Mouse (Mus musculus) megakaryocyte, embryonic 14.5 days (primary cell): ENCODE measurements around the gene Hdac1.

Experiments
- FLI1 ChIP-seq: IDR thresholded peaks from 2 replicates; pipeline ENCODE4 v1.6.1; 2012; ENCODE audit warnings: low read length, inconsistent platforms, mixed read lengths
- GATA1 ChIP-seq: IDR thresholded peaks from 3 replicates; pipeline ENCODE4 v1.6.1; 2012; ENCODE audit warnings: mixed read lengths, low read length, inconsistent platforms, borderline replicate concordance

- no peak for TF ChIP-seq FLI1
- no peak for TF ChIP-seq GATA1
Measured at GRCm38 (mm10) chr4:129479863-129480262, 62.6 kb downstream of the Hdac1 start.
